Mouse (Mus musculus) cerebellum, adult 2 months (tissue): ENCODE measurements around the gene Tmem87b.

ENCODE experiments used
- CTCF ChIP-seq: fragments of 200-500 bp; IDR thresholded peaks from 2 replicates; pipeline ENCODE4 v1.5.1; 2011; ENCODE audit warnings: low read depth, mild to moderate bottlenecking, control low read depth, low read length, moderate library complexity, borderline replicate concordance; ENCODE audit not compliant: insufficient read depth
- POLR2A ChIP-seq: fragments of 200-500 bp; IDR thresholded peaks from 2 replicates; pipeline ENCODE4 v1.6.1; 2011; ENCODE audit warnings: low read length, control low read depth, borderline replicate concordance; ENCODE audit not compliant: insufficient read depth

GRCm38 (mm10) chr2:128817786-128818681, at the start of gene Tmem87b:
- no peak for TF ChIP-seq CTCF
- peak; percentile 83 for TF ChIP-seq POLR2A
